Mouse (Mus musculus): ENCODE results near the gene Sirpa. TPM values are rescaled to one million over a fixed set of nuclear protein-coding genes. Genes with fewer than 3 reads are reported as not detected.

The Sirpa gene
- total and polyA plus RNA-seq, 3 experiments: 28.3 to 29.4 (median 28.9) TPM

GRCm38 (mm10) chr2:129576611-129577447 lies 15.8 kb upstream of the Sirpa start:
- DNase-seq: peak in 1 of 2 experiments; percentile 49
- intact Hi-C loops (cut with DNase I): no loop called here
- no peaks in the 10 kb centered on the region for H3K36me3 ChIP-seq (ENCODE audit: control insufficient read depth, insufficient read depth, low read length)
- H3K9ac ChIP-seq (ENCODE audit: low read depth, low read length): no peak overlapping the region
- peaks cover 1% of the 10 kb centered on the region; the same call in 1 of the 2 replicates for H3K27me3 ChIP-seq (ENCODE audit: control insufficient read depth, insufficient read depth, low read length)
- TF ChIP-seq POLR2A (IDR thresholded peaks at IDR 0.05; ENCODE audit: insufficient read depth, low read depth, low read length) (no peak), EP300 (IDR thresholded peaks at IDR 0.05; ENCODE audit: insufficient read depth, low read depth, low read length) (no peak), CTCF (IDR thresholded peaks at IDR 0.05) (no peak)
- no peaks in the 10 kb centered on the region for H3K79me2 ChIP-seq (replicated peaks; ENCODE audit: control insufficient read depth, insufficient read depth, low read length)
- no peaks in the 10 kb centered on the region for H3K4me1 ChIP-seq (ENCODE audit: control insufficient read depth, insufficient read depth, low read length)
- WGBS: 72% methylated on average over 8 of the region's 8 CpGs
- no peak overlapping the region for H3K4me3 ChIP-seq
- no peak overlapping the region for H3K27ac ChIP-seq

- Histone ChIP-seq H3K36me3 (ENCODE audit: control insufficient read depth, insufficient read depth, low read length) (no peaks in the 10 kb centered on the region), H3K4me1 (ENCODE audit: control insufficient read depth, insufficient read depth, low read length) (no peaks in the 10 kb centered on the region), H3K27ac (no peak overlapping the region), H3K4me3 (no peak overlapping the region), H3K9ac (ENCODE audit: low read depth, low read length) (no peak overlapping the region), H3K27me3 (ENCODE audit: control insufficient read depth, insufficient read depth, low read length) (no peaks in the 10 kb centered on the region), H3K79me2 (replicated peaks; ENCODE audit: control insufficient read depth, insufficient read depth, low read length) (no peaks in the 10 kb centered on the region)
- DNase-seq: peak in 1 of 2 experiments; percentile 28
- no peak for TF ChIP-seq CTCF (IDR thresholded peaks at IDR 0.05)
- intact Hi-C loops (cut with DNase I): no loop called here
- WGBS: 44% methylated on average over 4 of the region's 4 CpGs
Measured at GRCm38 (mm10) chr2:129580656-129581055, 12.0 kb upstream of the Sirpa start.

DNA sequence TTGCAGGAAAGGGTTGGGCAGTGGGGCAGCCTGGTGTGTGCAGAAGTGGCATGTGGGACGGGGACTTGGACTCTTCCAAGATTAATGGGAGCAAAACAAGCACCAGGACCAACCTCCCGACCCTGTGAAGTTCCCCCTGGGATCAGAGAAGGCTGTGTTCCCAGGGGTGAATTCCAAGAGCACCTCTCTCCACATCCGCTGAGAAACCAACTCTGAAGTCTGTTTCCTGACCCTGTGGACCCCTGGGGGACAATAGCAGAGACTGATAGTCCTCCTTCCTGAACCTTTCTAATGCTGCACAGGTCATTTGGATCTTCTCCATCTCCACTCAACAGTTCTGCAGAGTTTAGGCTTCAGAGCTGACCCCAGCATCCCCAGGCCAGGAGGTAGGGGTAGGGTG lies 10.8 kb upstream of the Sirpa start:
- no peak overlapping the region for H3K27ac ChIP-seq
- H3K4me3 ChIP-seq: no peak overlapping the region
- no peak for TF ChIP-seq CTCF (IDR thresholded peaks at IDR 0.05)
- TF ChIP-seq POLR2A (IDR thresholded peaks at IDR 0.05; ENCODE audit: insufficient read depth, low read depth, low read length): no peak
- TF ChIP-seq EP300 (IDR thresholded peaks at IDR 0.05; ENCODE audit: insufficient read depth, low read depth, low read length): no peak
- DNase-seq: peak in 1 of 2 experiments; percentile 20
- H3K36me3 ChIP-seq (ENCODE audit: control insufficient read depth, insufficient read depth, low read length): no peaks in the 10 kb centered on the region
- WGBS: 42% methylated on average over 3 of the region's 3 CpGs
- intact Hi-C loops (cut with DNase I): no loop called here
- no peak overlapping the region for H3K9ac ChIP-seq (ENCODE audit: low read depth, low read length)
- no peaks in the 10 kb centered on the region for H3K27me3 ChIP-seq (ENCODE audit: control insufficient read depth, insufficient read depth, low read length)
- no peaks in the 10 kb centered on the region for H3K79me2 ChIP-seq (replicated peaks; ENCODE audit: control insufficient read depth, insufficient read depth, low read length)
- H3K4me1 ChIP-seq (ENCODE audit: control insufficient read depth, insufficient read depth, low read length): no peaks in the 10 kb centered on the region

DNA sequence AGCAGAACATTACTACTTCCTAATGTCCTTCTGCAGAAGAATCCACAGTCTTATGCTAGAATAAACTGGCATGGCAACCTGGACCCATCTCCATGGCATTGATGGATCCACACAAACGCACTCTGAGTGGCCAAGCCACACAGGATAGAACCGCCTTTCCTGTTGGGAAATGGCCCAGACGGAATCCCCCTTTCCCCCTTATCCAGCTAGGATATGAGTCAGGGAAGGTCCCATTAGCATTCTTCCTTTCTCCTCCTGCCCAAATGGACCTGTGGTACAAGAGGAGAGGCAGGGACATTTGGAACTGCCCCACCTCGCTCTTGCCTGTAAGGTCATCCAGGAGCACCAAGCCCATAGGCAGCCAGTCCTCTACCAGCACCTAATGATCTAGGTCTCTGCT lies 10.4 kb upstream of the Sirpa start:
- WGBS: 45% methylated on average over 4 of the region's 4 CpGs
- Histone ChIP-seq H3K27me3 (ENCODE audit: control insufficient read depth, insufficient read depth, low read length) (no peaks in the 10 kb centered on the region), H3K4me3 (no peak overlapping the region), H3K79me2 (replicated peaks; ENCODE audit: control insufficient read depth, insufficient read depth, low read length) (no peaks in the 10 kb centered on the region), H3K36me3 (ENCODE audit: control insufficient read depth, insufficient read depth, low read length) (no peaks in the 10 kb centered on the region), H3K27ac (no peak overlapping the region), H3K4me1 (ENCODE audit: control insufficient read depth, insufficient read depth, low read length) (no peaks in the 10 kb centered on the region), H3K9ac (ENCODE audit: low read depth, low read length) (no peak overlapping the region)
- TF ChIP-seq EP300 (IDR thresholded peaks at IDR 0.05; ENCODE audit: insufficient read depth, low read depth, low read length): no peak
- no peak for TF ChIP-seq POLR2A (IDR thresholded peaks at IDR 0.05; ENCODE audit: insufficient read depth, low read depth, low read length)
- TF ChIP-seq CTCF (IDR thresholded peaks at IDR 0.05): no peak
- intact Hi-C loops (cut with DNase I): no loop called here
- no peak for DNase-seq

DNA sequence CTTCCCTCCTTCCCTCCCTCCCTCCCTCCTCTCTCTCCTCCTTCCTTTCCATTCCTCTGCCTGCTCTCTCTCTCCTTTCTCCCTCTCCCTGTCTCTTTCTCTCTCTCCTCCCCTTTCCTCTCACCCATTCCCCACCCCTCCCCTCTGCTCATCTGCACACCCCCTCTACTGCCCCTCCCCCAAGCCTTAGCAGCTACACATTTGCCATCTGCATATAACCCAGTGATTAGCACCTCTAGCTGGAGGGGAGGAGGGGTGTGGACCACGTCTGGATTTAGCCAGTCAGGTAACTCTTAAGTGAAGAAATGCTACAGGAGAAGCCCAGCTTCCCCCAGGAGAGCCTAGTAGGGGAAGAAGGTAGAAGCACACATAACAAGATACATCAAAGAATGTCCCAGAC lies 7.7 kb upstream of the Sirpa start:
- no peak for TF ChIP-seq EP300 (IDR thresholded peaks at IDR 0.05; ENCODE audit: insufficient read depth, low read depth, low read length)
- no peak for TF ChIP-seq CTCF (IDR thresholded peaks at IDR 0.05)
- TF ChIP-seq POLR2A (IDR thresholded peaks at IDR 0.05; ENCODE audit: insufficient read depth, low read depth, low read length): no peak
- Histone ChIP-seq H3K4me1 (ENCODE audit: control insufficient read depth, insufficient read depth, low read length) (peaks cover 1% of the 10 kb centered on the region; the same call in 1 of the 2 replicates), H3K27ac (no peak overlapping the region), H3K36me3 (ENCODE audit: control insufficient read depth, insufficient read depth, low read length) (no peaks in the 10 kb centered on the region), H3K9ac (ENCODE audit: low read depth, low read length) (no peak overlapping the region), H3K27me3 (ENCODE audit: control insufficient read depth, insufficient read depth, low read length) (no peaks in the 10 kb centered on the region), H3K4me3 (no peak overlapping the region), H3K79me2 (replicated peaks; ENCODE audit: control insufficient read depth, insufficient read depth, low read length) (no peaks in the 10 kb centered on the region)
- 63% methylated on average over 1 of the region's 1 CpGs for WGBS
- intact Hi-C loops (cut with DNase I): no loop called here
- no peak for DNase-seq

DNA sequence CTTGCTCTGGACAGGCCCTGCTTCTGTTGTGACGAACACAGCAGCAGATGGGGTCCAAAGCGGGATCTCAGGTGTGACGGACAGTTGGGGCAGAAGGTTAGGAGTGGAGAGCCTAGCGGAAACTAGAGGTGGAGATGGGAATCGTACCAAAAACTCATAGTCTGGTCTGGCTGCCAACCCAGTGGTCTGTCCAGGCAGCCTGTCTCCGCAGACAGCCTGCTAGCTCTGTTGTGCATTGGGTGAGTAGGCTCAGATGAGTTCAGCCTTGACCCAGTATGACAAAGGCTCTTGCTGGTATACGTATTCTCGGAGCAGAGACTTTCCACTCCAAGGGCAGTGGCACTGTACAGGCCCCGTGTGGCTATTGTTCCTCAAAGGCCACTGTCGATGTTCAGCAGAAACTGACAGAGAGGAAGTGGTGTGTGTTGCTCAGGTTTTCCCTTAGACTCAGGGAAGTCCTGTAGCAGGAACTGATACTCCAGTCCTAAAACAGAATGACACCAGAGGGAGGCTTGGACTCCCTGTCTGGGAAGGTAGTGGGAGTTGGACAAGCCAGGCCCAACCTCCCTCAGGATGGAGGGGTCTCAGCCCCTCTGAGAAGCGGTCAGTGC lies 6.6 kb upstream of the Sirpa start:
- intact Hi-C loops (cut with DNase I): no loop called here
- H3K27ac ChIP-seq: no peak overlapping the region
- H3K4me3 ChIP-seq: no peak overlapping the region
- TF ChIP-seq POLR2A (IDR thresholded peaks at IDR 0.05; ENCODE audit: insufficient read depth, low read depth, low read length) (no peak), CTCF (IDR thresholded peaks at IDR 0.05) (no peak), EP300 (IDR thresholded peaks at IDR 0.05; ENCODE audit: insufficient read depth, low read depth, low read length) (no peak)
- H3K79me2 ChIP-seq (replicated peaks; ENCODE audit: control insufficient read depth, insufficient read depth, low read length): no peaks in the 10 kb centered on the region
- H3K27me3 ChIP-seq (ENCODE audit: control insufficient read depth, insufficient read depth, low read length): no peaks in the 10 kb centered on the region
- 70% methylated on average over 11 of the region's 11 CpGs for WGBS
- H3K36me3 ChIP-seq (ENCODE audit: control insufficient read depth, insufficient read depth, low read length): no peaks in the 10 kb centered on the region
- H3K9ac ChIP-seq (ENCODE audit: low read depth, low read length): no peak overlapping the region
- H3K4me1 ChIP-seq (ENCODE audit: control insufficient read depth, insufficient read depth, low read length): peaks cover 1% of the 10 kb centered on the region; the same call in 1 of the 2 replicates
- peak in 1 of 2 experiments; percentile 44 for DNase-seq

All from heart, adult 2 months (tissue).